Mouse (Mus musculus) heart, adult 2 months (tissue): ENCODE measurements around the gene Ppm1h. TPM values are rescaled to one million over a fixed set of nuclear protein-coding genes. Genes with fewer than 3 reads are reported as not detected.

Source experiments
- DNase-seq, 2 experiments: peaks; one replicate each; pipeline ENCODE4 v3.0.0; 2021
- H3K27ac ChIP-seq: fragments of 200-600 bp; 2 replicates; pipeline ENCODE4 v1.8.1; 2022
- H3K27me3 ChIP-seq: fragments of 200-500 bp; 2 replicates; pipeline ENCODE4 v1.6.1; 2012; ENCODE audit warnings: mild to moderate bottlenecking, low read length, inconsistent platforms, mixed read lengths; ENCODE audit not compliant: control insufficient read depth, insufficient read depth
- H3K36me3 ChIP-seq: fragments of 200-500 bp; 2 replicates; pipeline ENCODE4 v1.6.1; 2012; ENCODE audit warnings: low read length, inconsistent platforms; ENCODE audit not compliant: control insufficient read depth, insufficient read depth
- H3K4me1 ChIP-seq: fragments of 200-500 bp; 2 replicates; pipeline ENCODE4 v1.6.1; 2011; ENCODE audit warnings: low read length; ENCODE audit not compliant: control insufficient read depth, insufficient read depth
- H3K4me3 ChIP-seq: fragments of 200-600 bp; 2 replicates; pipeline ENCODE4 v1.8.1; 2022
- H3K79me2 ChIP-seq: fragments of 200-500 bp; replicated peaks from 2 replicates; pipeline ENCODE4 v1.6.1; 2012; ENCODE audit warnings: mild to moderate bottlenecking, inconsistent platforms, low read length, moderate library complexity, mixed read lengths; ENCODE audit not compliant: control insufficient read depth, insufficient read depth
- H3K9ac ChIP-seq: fragments of 200-500 bp; 2 replicates; pipeline ENCODE4 v1.6.1; 2012; ENCODE audit warnings: low read depth, mild to moderate bottlenecking, control low read depth, inconsistent platforms, low read length, mixed read lengths
- CTCF ChIP-seq: fragments of 200-600 bp; IDR thresholded peaks from 2 replicates; pipeline ENCODE4 v1.8.1; 2022; ENCODE audit warnings: antibody characterized with exemption, mild to moderate bottlenecking, moderate library complexity
- EP300 ChIP-seq: fragments of 200-500 bp; IDR thresholded peaks from 2 replicates; pipeline ENCODE4 v1.6.1; 2011; ENCODE audit warnings: low read depth, low read length, control low read depth; ENCODE audit not compliant: insufficient read depth
- POLR2A ChIP-seq: fragments of 200-500 bp; IDR thresholded peaks from 2 replicates; pipeline ENCODE4 v1.6.1; 2011; ENCODE audit warnings: mild to moderate bottlenecking, low read depth, low read length, control low read depth; ENCODE audit not compliant: insufficient read depth
- WGBS: fragments of 180-500 bp; shearing (Covaris S2); methylation state at CpG from one replicate; pipeline ENCODE4 v1.1.7; 2018; 5-methylcytosine and 5-hydroxymethylcytosine counted together
- intact Hi-C: fragments of 180-260 bp; cut with DNase I; formaldehyde crosslinking; loops from one replicate; pipeline ENCODE4 v1.15.1; 2025
- polyA plus RNA-seq: library from polyadenylated mRNA; depleted of rRNA; stranded (reverse); fragments of >200 nt; gene quantifications from 2 replicates; pipeline ENCODE4 v1.2.3, GENCODE M21; 2012
- total RNA-seq, 2 experiments: library from RNA; stranded (reverse); gene quantifications; 2 replicates each; pipeline ENCODE4 v1.2.3; 2021

Gene Ppm1h
- total and polyA plus RNA-seq, 3 experiments: 4.5 to 7.8 (median 6.4) TPM

DNA sequence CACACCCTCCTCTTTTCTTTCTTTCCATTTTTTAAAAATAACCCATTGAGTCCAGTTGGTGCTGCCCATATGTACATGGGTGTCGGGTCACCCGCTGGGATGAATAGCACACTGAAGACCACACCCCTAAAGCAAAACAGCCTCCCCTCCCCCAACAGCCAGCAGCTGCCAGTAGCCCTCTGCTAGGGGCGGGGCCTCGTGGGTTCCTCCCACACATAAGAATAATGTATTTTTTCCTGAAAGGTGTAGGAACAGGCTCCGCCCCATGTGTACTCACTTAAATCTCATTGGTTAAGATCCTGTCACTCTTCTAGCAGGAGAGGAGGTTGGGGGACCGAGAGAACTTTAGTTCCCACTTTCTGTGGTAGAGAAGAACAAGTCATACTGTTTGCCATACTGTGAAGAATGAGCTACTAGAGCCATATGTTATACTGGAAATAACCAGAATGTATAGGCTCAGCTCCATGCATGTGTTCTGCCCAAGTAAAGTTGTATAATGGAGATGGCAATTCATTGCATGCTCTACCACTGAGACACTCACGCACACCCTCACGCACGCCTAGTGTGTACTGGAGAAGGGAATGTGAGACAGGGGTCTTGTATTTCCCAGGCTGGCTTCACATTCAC is 231.0 kb downstream of the Ppm1h start:
- Histone ChIP-seq H3K27me3 (no peaks in the 10 kb centered on the region), H3K9ac (no peak overlapping the region), H3K27ac (no peak overlapping the region), H3K4me3 (no peak overlapping the region), H3K4me1 (peaks cover 3% of the 10 kb centered on the region; the same call in 1 of the 2 replicates), H3K79me2 (no peaks in the 10 kb centered on the region), H3K36me3 (no peaks in the 10 kb centered on the region; the same call in 1 of the 2 replicates)
- DNase-seq: no peak
- WGBS: 90% methylated on average over 9 of the region's 9 CpGs
- intact Hi-C loops: loop anchor here (5.0 kb wide), 2 partner anchors 78 to 102 kb away; no protein-coding TSS in a partner anchor
- no peak for TF ChIP-seq CTCF
- no peak for TF ChIP-seq EP300
- no peak for TF ChIP-seq POLR2A

DNA sequence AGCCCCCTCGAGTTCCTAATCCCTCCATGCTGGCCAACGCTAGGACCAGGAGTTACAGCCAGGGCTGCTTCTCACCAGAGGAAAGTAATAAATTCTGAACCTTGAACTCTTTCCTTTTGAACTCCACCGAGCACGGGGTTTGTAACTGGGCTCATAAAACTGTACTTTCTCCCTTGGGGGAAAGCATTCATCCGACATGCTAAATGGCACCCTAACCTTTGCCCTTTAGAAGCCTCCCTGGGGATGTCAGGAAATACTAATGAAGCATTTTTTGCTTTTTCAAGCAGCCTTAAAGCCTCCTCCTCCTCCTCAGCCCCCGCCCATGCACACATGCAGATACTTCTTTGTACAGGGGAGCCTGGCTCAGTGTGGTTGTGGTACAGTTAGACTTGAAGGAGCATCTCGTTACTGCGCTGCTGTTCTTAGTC is 232.2 kb downstream of the Ppm1h start:
- no peaks in the 10 kb centered on the region; the same call in 1 of the 2 replicates for H3K36me3 ChIP-seq
- no peak for DNase-seq
- H3K9ac ChIP-seq: no peak overlapping the region
- no peaks in the 10 kb centered on the region for H3K79me2 ChIP-seq
- 69% methylated on average over 8 of the region's 8 CpGs for WGBS
- TF ChIP-seq POLR2A (no peak), EP300 (no peak), CTCF (no peak)
- intact Hi-C loops: loop anchor here (5.0 kb wide), 2 partner anchors 76 to 104 kb away; no protein-coding TSS in a partner anchor
- H3K4me3 ChIP-seq: no peak overlapping the region
- peaks cover 3% of the 10 kb centered on the region; the same call in 1 of the 2 replicates for H3K4me1 ChIP-seq
- no peak overlapping the region for H3K27ac ChIP-seq
- H3K27me3 ChIP-seq: no peaks in the 10 kb centered on the region

DNA sequence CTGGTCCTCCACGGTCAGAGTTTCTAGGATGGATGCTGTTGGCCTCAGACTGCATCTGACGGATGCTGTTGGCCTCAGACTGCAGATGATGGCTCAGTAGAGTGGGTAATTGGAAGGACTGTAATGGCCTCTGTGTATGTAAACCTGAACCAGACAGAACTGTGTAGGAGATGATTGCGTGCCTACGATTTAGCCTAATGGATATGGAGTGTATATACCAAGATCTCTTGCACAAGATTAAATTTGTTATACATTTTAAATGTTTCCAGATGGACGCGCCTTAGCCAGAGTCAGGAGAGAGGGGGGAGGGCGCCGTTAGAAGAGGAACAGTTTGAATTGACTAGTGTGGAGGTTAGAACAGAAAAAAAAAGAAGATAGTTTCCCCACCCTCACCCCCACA is 233.1 kb downstream of the Ppm1h start:
- peak overlapping the region; percentile 38 for H3K27ac ChIP-seq
- H3K9ac ChIP-seq: no peak overlapping the region
- no peaks in the 10 kb centered on the region for H3K27me3 ChIP-seq
- WGBS: 80% methylated on average over 8 of the region's 8 CpGs
- H3K36me3 ChIP-seq: no peaks in the 10 kb centered on the region; the same call in 1 of the 2 replicates
- intact Hi-C loops: loop anchor here (5.0 kb wide), 2 partner anchors 76 to 104 kb away; no protein-coding TSS in a partner anchor
- peaks cover 3% of the 10 kb centered on the region; the same call in 1 of the 2 replicates for H3K4me1 ChIP-seq
- no peak for DNase-seq
- H3K4me3 ChIP-seq: no peak overlapping the region
- no peak for TF ChIP-seq CTCF
- no peak for TF ChIP-seq POLR2A
- no peak for TF ChIP-seq EP300
- no peaks in the 10 kb centered on the region for H3K79me2 ChIP-seq

DNA sequence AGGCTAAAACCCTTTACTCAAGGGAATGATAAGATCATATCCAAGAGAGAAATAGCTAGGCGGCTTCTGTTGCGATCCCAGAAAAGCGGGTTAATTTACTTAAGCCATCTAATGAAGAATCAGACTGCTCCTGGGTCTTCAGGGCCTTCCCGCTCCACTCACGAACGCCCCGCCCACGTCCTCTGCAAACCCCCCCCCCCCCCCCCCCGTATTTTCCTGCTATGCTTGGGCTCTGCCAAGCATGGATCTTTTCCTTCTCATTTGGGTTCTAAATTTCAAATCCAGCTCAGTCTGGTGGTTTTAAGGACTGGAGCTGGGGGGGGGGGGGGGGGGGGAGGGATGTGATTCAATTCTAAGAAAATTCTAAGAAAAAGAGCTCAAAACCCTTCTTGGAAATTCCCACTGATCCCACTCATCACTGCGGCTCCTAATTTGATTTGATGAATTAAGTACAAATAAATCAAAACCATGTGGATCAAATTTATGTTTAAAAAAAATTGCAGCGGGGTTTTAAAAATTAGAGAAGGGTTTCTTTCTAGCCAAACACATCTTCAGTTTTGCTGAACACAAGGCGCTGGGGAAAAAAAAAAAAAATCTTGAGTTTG is 233.6 kb downstream of the Ppm1h start:
- Histone ChIP-seq H3K27me3 (no peaks in the 10 kb centered on the region), H3K27ac (peak overlapping the region; percentile 63), H3K4me3 (no peak overlapping the region), H3K4me1 (peaks cover 3% of the 10 kb centered on the region; the same call in 1 of the 2 replicates), H3K9ac (no peak overlapping the region), H3K36me3 (no peaks in the 10 kb centered on the region; the same call in 1 of the 2 replicates), H3K79me2 (no peaks in the 10 kb centered on the region)
- DNase-seq: no peak
- TF ChIP-seq POLR2A: no peak
- TF ChIP-seq CTCF: no peak
- no peak for TF ChIP-seq EP300
- intact Hi-C loops: loop anchor here (5.0 kb wide), 2 partner anchors 75 to 105 kb away; no protein-coding TSS in a partner anchor
- 39% methylated on average over 12 of the region's 12 CpGs for WGBS

DNA sequence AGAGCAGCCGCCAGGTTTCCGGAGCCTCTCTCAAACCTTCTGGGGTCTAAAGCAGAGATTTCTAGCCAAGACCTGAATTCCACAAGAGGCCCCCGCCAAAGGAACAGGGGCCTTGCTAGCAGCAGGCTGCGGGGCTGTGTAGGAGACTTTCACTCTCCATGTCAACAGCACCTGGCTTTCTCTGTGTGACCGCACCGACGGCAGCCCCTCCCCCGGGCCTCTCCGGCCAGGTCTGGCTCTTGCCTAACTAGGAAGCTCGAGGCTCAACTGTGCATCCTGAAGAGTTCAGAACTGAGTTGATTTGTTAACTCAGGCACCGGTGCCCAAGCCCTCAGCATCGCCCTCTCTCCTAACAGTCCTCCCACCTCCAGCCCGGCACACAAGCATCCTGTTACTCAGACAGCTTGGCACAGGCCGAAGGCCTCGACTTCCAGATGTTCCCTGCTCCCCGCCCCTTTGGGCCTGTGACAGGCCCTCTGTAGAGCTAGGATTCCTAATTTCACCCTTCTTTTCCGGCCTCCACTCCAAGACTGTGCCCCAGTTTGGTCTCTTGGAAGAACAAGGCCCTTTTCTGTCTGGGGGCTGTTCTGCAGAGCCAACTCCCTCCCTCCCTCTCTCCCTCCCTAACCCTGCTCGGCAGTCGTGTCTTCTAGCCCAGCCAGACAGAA is 234.3 kb downstream of the Ppm1h start:
- H3K79me2 ChIP-seq: no peaks in the 10 kb centered on the region
- H3K9ac ChIP-seq: peak overlapping the region; percentile 36; the same call in 1 of the 2 replicates
- H3K27me3 ChIP-seq: no peaks in the 10 kb centered on the region
- 30% methylated on average over 19 of the region's 19 CpGs for WGBS
- intact Hi-C loops: loop anchor here (5.0 kb wide), 2 partner anchors 74 to 106 kb away; no protein-coding TSS in a partner anchor
- peaks cover 3% of the 10 kb centered on the region; the same call in 1 of the 2 replicates for H3K4me1 ChIP-seq
- peak; percentile 82 to 88 for DNase-seq
- H3K4me3 ChIP-seq: no peak overlapping the region
- H3K36me3 ChIP-seq: no peaks in the 10 kb centered on the region; the same call in 1 of the 2 replicates
- peak; percentile 25 for TF ChIP-seq POLR2A
- TF ChIP-seq EP300: no peak
- TF ChIP-seq CTCF: no peak
- peak overlapping the region; percentile 63 for H3K27ac ChIP-seq
